Mouse (Mus musculus): ENCODE measurements around the gene Mast3.
"Not testable (repeated sequence)": the region's sequence is repeated elsewhere in the genome, so short reads cannot be mapped to it uniquely, and the experiment has no call there.

Mast3 gene

GRCm38 (mm10) chr8:70834071-70834470 is 29.2 kb upstream of the Mast3 start:
- DNase-seq (ENCODE audit: low spot score in 2 of 2), result no peak

GRCm38 (mm10) chr8:70833520-70833919 is 28.7 kb upstream of the Mast3 start:
- no peak for DNase-seq (ENCODE audit: low spot score in 2 of 2)

GRCm38 (mm10) chr8:70833018-70833482 is 28.2 kb upstream of the Mast3 start:
- DNase-seq (ENCODE audit: low spot score in 2 of 2), result no peak

GRCm38 (mm10) chr8:70832371-70832770 is 27.5 kb upstream of the Mast3 start:
- DNase-seq (ENCODE audit: low spot score in 2 of 2), result no peak

- DNase-seq (ENCODE audit: low spot score in 2 of 2), result no peak
These were observed 26.7 kb upstream of the Mast3 start for GRCm38 (mm10) chr8:70831517-70831916.

GRCm38 (mm10) chr8:70827796-70828195 is 22.9 kb upstream of the Mast3 start:
- DNase-seq (ENCODE audit: low spot score in 2 of 2), result no peak

GRCm38 (mm10) chr8:70827010-70827409 is 22.2 kb upstream of the Mast3 start:
- no peak for DNase-seq (ENCODE audit: low spot score in 2 of 2)

GRCm38 (mm10) chr8:70825816-70826215 is 21.0 kb upstream of the Mast3 start:
- no peak for DNase-seq (ENCODE audit: low spot score in 2 of 2)

- DNase-seq (ENCODE audit: low spot score in 2 of 2), result no peak
These were observed 18.9 kb upstream of the Mast3 start for GRCm38 (mm10) chr8:70823802-70824201.

GRCm38 (mm10) chr8:70822594-70822993 is 17.7 kb upstream of the Mast3 start:
- not testable (repeated sequence) for DNase-seq (ENCODE audit: low spot score in 2 of 2)

GRCm38 (mm10) chr8:70821992-70822391 is 17.1 kb upstream of the Mast3 start:
- no peak for DNase-seq (ENCODE audit: low spot score in 2 of 2)

GRCm38 (mm10) chr8:70821399-70821962 is 16.6 kb upstream of the Mast3 start:
- peak; percentile 51 to 72 for DNase-seq (ENCODE audit: low spot score in 2 of 2)

- no peak for DNase-seq (ENCODE audit: low spot score in 2 of 2)
These were observed 15.5 kb upstream of the Mast3 start for GRCm38 (mm10) chr8:70820101-70820935.

GRCm38 (mm10) chr8:70816679-70817078 is 11.8 kb upstream of the Mast3 start:
- DNase-seq (ENCODE audit: low spot score in 2 of 2), result peak; percentile 33 to 49

- no peak for DNase-seq (ENCODE audit: low spot score in 2 of 2)
These were observed 8.0 kb upstream of the Mast3 start for GRCm38 (mm10) chr8:70812885-70813284.

GRCm38 (mm10) chr8:70812055-70812454 is 7.2 kb upstream of the Mast3 start:
- no peak for DNase-seq (ENCODE audit: low spot score in 2 of 2)

GRCm38 (mm10) chr8:70810962-70811680 is 6.3 kb upstream of the Mast3 start:
- no peak for DNase-seq (ENCODE audit: low spot score in 2 of 2)

GRCm38 (mm10) chr8:70808955-70809701 is 4.3 kb upstream of the Mast3 start:
- DNase-seq (ENCODE audit: low spot score in 2 of 2), result no peak

GRCm38 (mm10) chr8:70808239-70808638 is 3.4 kb upstream of the Mast3 start, which contains the start of gene Il12rb1:
TSS of gene Il12rb1 (plus strand) at chr8:70808449.
- DNase-seq (ENCODE audit: low spot score in 2 of 2), result no peak

- DNase-seq (ENCODE audit: low spot score in 2 of 2), result no peak
These were observed 2.5 kb upstream of the Mast3 start for GRCm38 (mm10) chr8:70807304-70807703.

GRCm38 (mm10) chr8:70806541-70806940 is 1.7 kb upstream of the Mast3 start:
- DNase-seq (ENCODE audit: low spot score in 2 of 2), result peak; percentile 38 to 43
